Mouse (Mus musculus): ENCODE data around the gene Ttc7b. TPM values are rescaled to one million over a fixed set of nuclear protein-coding genes. Genes with fewer than 3 reads are reported as not detected.

Ttc7b gene
- polyA plus RNA-seq, 1 experiment = 7.1 TPM

DNA sequence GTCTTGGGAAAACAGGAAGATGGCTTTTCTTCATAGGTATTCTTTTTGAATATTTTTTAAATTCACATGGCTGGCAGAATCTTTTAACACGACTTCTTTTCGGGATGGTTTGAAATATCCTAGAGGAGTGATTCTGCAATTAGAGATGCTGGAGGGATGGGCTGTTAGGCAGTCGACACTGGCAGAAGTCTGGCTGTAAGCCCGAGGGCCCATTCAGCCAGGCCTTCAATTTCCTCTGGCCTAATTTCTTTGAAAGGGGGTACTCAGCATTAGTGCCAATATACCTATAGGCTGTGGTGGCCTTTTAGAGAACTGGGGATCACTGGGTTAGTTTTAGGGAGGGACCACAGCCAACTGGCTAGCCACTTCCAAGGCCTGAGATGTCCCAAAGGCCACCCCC lies 211.4 kb downstream of the Ttc7b start:
- Histone ChIP-seq H3K27me3 (ENCODE audit: control insufficient read depth, insufficient read depth, low read length) (no peaks in the 10 kb centered on the region), H3K27ac (ENCODE audit: control insufficient read depth, insufficient read depth, low read depth, low read length) (no peak overlapping the region), H3K4me1 (ENCODE audit: control insufficient read depth, insufficient read depth, low read length) (peaks cover 2% of the 10 kb centered on the region; the same call in 1 of the 2 replicates), H3K4me3 (ENCODE audit: control insufficient read depth, low read depth, low read length) (no peak overlapping the region), H3K36me3 (ENCODE audit: control insufficient read depth, insufficient read depth, low read length) (no peaks in the 10 kb centered on the region)
- TF ChIP-seq CTCF (IDR thresholded peaks at IDR 0.05; ENCODE audit: control insufficient read depth, insufficient read depth, insufficient replicate concordance, low read depth, low read length) (no peak), POLR2A (IDR thresholded peaks at IDR 0.05; ENCODE audit: control insufficient read depth, low read depth, low read length) (no peak)

DNA sequence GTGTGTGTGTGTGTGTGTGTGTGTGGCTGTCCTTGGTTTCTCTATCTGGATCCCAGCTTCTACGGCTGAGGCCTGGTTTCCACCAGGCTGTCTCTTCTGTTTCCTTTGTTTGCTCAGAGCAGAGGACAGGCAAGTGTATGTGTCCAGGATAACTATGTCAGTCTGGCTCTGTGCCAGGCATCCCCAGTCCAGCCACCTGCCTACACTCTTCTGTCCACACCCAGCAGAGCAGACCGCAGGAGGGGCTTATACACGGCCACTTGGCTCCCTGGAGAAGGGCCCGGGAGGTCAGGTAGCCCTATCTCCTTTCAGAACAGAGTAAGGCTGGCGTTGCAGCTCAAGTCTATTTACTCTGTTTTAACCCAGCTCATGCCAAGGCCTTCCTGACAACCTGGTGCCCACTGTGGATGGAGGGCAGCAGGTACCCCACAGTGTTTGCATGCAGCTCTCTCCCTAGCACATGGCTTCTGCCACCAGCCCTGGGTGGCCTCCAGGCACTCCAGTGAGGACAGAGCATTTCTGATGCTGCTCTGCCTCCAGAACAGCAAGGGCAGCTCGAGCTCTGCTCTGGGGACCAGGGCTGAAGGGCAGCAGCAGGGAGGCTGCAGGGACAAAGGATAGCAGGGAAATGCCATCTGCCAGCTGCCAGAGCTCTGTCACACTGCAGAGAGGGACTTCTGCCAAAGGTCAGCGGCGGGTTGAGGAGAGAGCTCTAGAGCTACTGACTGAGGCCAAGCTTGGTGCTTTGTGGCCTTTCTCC lies 212.9 kb downstream of the Ttc7b start:
- TF ChIP-seq POLR2A (IDR thresholded peaks at IDR 0.05; ENCODE audit: control insufficient read depth, low read depth, low read length) (no peak), CTCF (IDR thresholded peaks at IDR 0.05; ENCODE audit: control insufficient read depth, insufficient read depth, insufficient replicate concordance, low read depth, low read length) (no peak)
- no peak overlapping the region for H3K4me3 ChIP-seq (ENCODE audit: control insufficient read depth, low read depth, low read length)
- H3K36me3 ChIP-seq (ENCODE audit: control insufficient read depth, insufficient read depth, low read length) = no peaks in the 10 kb centered on the region
- no peaks in the 10 kb centered on the region for H3K27me3 ChIP-seq (ENCODE audit: control insufficient read depth, insufficient read depth, low read length)
- H3K27ac ChIP-seq (ENCODE audit: control insufficient read depth, insufficient read depth, low read depth, low read length) = no peak overlapping the region
- H3K4me1 ChIP-seq (ENCODE audit: control insufficient read depth, insufficient read depth, low read length) = peaks cover 3% of the 10 kb centered on the region; the same call in 1 of the 2 replicates

DNA sequence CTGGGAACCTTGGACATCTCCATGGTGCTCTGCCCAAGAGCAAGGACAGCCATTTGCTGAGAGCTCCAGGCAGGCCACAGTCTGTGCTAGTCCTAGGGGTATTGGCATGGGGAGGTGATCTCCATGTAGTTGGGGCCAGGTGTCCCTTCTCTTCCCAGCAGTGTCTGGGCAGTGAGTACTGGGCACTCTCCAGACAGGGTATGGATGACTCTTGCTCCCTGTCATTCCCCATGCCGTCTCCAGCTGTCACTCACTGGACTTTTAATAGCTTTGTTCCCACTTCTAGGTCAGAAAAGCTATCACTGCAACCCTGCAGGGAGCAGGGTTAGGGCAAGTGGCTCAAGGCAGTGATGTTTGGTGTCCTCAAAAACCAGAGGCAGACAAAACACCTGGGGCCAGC lies 214.3 kb downstream of the Ttc7b start:
- H3K36me3 ChIP-seq (ENCODE audit: control insufficient read depth, insufficient read depth, low read length) = no peaks in the 10 kb centered on the region
- no peaks in the 10 kb centered on the region for H3K27me3 ChIP-seq (ENCODE audit: control insufficient read depth, insufficient read depth, low read length)
- H3K4me1 ChIP-seq (ENCODE audit: control insufficient read depth, insufficient read depth, low read length) = peaks cover 3% of the 10 kb centered on the region; the same call in 1 of the 2 replicates
- H3K27ac ChIP-seq (ENCODE audit: control insufficient read depth, insufficient read depth, low read depth, low read length) = no peak overlapping the region
- TF ChIP-seq CTCF (IDR thresholded peaks at IDR 0.05; ENCODE audit: control insufficient read depth, insufficient read depth, insufficient replicate concordance, low read depth, low read length) (no peak), POLR2A (IDR thresholded peaks at IDR 0.05; ENCODE audit: control insufficient read depth, low read depth, low read length) (no peak)
- no peak overlapping the region for H3K4me3 ChIP-seq (ENCODE audit: control insufficient read depth, low read depth, low read length)

DNA sequence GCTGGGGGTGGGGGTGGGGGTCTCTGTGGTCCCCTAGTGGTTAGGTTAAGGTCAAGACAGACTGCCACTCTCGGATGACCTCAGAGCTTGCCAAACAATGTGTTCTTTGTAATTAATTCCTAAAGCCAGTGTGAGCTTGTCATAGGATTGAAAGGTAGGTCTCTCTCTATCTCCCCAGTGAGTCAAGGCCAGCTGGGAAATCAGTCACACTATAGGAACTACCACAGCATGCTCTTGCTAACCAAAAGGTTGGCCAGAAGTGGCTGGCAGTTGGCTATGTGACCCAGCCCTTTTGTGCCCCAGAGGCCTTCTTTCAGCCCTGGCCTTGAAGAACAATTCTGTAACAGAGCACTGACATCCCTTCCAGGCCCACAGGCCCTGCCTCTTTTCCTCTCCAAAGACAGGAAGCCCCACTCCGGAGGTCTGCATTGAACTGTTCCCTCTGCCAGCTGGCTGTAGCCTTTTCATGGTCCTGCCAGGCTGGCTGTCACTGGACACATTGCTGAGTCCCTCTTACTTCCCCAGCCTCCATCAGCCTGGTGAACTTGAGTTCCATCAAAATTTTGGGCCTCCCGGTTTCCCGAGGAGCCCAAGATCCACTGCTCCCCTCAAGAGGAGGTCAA lies 215.5 kb downstream of the Ttc7b start:
- H3K4me1 ChIP-seq (ENCODE audit: control insufficient read depth, insufficient read depth, low read length) = peaks cover 3% of the 10 kb centered on the region; the same call in 1 of the 2 replicates
- no peak overlapping the region for H3K4me3 ChIP-seq (ENCODE audit: control insufficient read depth, low read depth, low read length)
- no peaks in the 10 kb centered on the region for H3K36me3 ChIP-seq (ENCODE audit: control insufficient read depth, insufficient read depth, low read length)
- H3K27ac ChIP-seq (ENCODE audit: control insufficient read depth, insufficient read depth, low read depth, low read length) = no peak overlapping the region
- TF ChIP-seq CTCF (IDR thresholded peaks at IDR 0.05; ENCODE audit: control insufficient read depth, insufficient read depth, insufficient replicate concordance, low read depth, low read length) = no peak
- no peak for TF ChIP-seq POLR2A (IDR thresholded peaks at IDR 0.05; ENCODE audit: control insufficient read depth, low read depth, low read length)
- H3K27me3 ChIP-seq (ENCODE audit: control insufficient read depth, insufficient read depth, low read length) = no peaks in the 10 kb centered on the region

DNA sequence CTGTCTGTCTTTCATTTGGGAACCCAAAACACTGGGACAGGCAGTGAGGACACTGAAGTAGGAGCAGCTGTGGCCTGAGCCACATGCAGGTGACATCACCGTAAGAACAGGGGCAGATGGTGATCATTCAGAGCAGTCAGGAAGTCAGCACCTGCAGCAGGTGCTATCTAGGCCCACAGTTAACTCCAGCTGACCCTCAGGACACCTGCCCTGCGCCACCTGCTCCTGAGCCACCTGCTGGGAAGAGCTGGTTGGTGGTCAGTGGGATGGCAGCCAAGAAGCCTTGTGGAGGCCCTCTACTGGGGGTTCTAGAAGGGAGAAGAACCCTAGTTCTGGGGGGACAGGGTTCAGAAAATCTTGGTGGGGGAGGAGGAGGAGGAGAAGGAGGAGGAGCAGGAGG lies 216.3 kb downstream of the Ttc7b start:
- no peaks in the 10 kb centered on the region for H3K36me3 ChIP-seq (ENCODE audit: control insufficient read depth, insufficient read depth, low read length)
- peaks cover 3% of the 10 kb centered on the region; the same call in 1 of the 2 replicates for H3K4me1 ChIP-seq (ENCODE audit: control insufficient read depth, insufficient read depth, low read length)
- H3K27me3 ChIP-seq (ENCODE audit: control insufficient read depth, insufficient read depth, low read length) = no peaks in the 10 kb centered on the region
- H3K27ac ChIP-seq (ENCODE audit: control insufficient read depth, insufficient read depth, low read depth, low read length) = no peak overlapping the region
- TF ChIP-seq CTCF (IDR thresholded peaks at IDR 0.05; ENCODE audit: control insufficient read depth, insufficient read depth, insufficient replicate concordance, low read depth, low read length) = no peak
- no peak overlapping the region for H3K4me3 ChIP-seq (ENCODE audit: control insufficient read depth, low read depth, low read length)

DNA sequence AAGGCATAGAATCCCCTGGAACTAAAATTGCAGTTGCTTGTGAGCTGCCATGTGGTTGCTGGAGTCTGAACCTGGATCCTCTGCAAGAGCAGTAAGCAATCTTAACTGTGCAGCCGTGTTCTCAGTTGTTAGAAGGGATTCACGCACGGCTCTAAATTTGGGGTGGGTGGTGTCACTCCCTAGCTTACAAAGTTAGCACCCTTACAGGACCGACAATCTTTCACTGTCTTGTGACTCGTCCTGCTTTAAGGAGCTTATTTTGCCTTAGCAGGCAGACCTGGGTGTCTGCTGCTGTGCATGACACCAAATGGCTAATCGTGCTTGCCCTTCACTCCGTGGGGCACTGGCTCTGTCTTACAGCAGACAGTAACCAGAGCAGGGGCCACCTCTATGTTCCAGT lies 217.5 kb downstream of the Ttc7b start:
- no peak overlapping the region for H3K4me3 ChIP-seq (ENCODE audit: control insufficient read depth, low read depth, low read length)
- H3K27ac ChIP-seq (ENCODE audit: control insufficient read depth, insufficient read depth, low read depth, low read length) = no peak overlapping the region
- TF ChIP-seq POLR2A (IDR thresholded peaks at IDR 0.05; ENCODE audit: control insufficient read depth, low read depth, low read length) (no peak), CTCF (IDR thresholded peaks at IDR 0.05; ENCODE audit: control insufficient read depth, insufficient read depth, insufficient replicate concordance, low read depth, low read length) (no peak)
- peaks cover 3% of the 10 kb centered on the region; the same call in 1 of the 2 replicates for H3K4me1 ChIP-seq (ENCODE audit: control insufficient read depth, insufficient read depth, low read length)
- no peaks in the 10 kb centered on the region for H3K27me3 ChIP-seq (ENCODE audit: control insufficient read depth, insufficient read depth, low read length)
- no peaks in the 10 kb centered on the region for H3K36me3 ChIP-seq (ENCODE audit: control insufficient read depth, insufficient read depth, low read length)

DNA sequence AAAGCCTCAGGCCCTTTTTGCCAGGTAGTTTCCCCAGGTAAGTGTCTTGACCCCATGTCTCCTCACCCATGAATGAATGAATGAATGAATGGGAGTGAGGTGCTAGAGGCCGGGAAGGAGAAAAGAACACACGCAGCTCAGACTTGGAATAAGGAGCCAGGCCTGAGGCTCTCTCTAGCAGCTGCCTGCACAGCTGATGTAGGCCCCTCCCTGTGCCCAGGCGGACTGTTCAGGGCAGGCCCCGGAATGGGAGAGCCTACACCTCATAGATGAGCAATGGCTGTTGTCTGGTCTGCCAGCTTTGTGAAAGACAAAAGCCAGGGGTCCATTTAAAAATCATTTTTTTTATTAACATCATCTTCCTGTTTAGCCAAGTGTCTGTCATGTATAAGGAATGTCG lies 220.2 kb downstream of the Ttc7b start:
- H3K27me3 ChIP-seq (ENCODE audit: control insufficient read depth, insufficient read depth, low read length) = no peaks in the 10 kb centered on the region
- H3K4me3 ChIP-seq (ENCODE audit: control insufficient read depth, low read depth, low read length) = no peak overlapping the region
- no peak overlapping the region for H3K27ac ChIP-seq (ENCODE audit: control insufficient read depth, insufficient read depth, low read depth, low read length)
- no peaks in the 10 kb centered on the region for H3K36me3 ChIP-seq (ENCODE audit: control insufficient read depth, insufficient read depth, low read length)
- TF ChIP-seq CTCF (IDR thresholded peaks at IDR 0.05; ENCODE audit: control insufficient read depth, insufficient read depth, insufficient replicate concordance, low read depth, low read length) = no peak
- no peak for TF ChIP-seq POLR2A (IDR thresholded peaks at IDR 0.05; ENCODE audit: control insufficient read depth, low read depth, low read length)
- H3K4me1 ChIP-seq (ENCODE audit: control insufficient read depth, insufficient read depth, low read length) = peaks cover 3% of the 10 kb centered on the region; the same call in 1 of the 2 replicates
